In genomic region chr10:88306235-88306634, GRCm38 (mm10) we compare ENCODE assay signal across 15 mouse cellular contexts.
DNase-seq lines count a peak whose midpoint lies in the region; ATAC-seq and TF ChIP-seq lines count a peak whose summit lies in the region.
"Had no signal": no experiment of that assay in that cellular context is flagged by ENCODE, and none has a peak within 500 bp of the region (broad histone marks: within the 10 kb centered on the region; RNA-seq: fewer than 3 reads in every experiment).

No protein-coding gene starts in this region.

- H3K9me3 ChIP-seq in forebrain, postnatal 0 days (ENCODE audit: low read length), result no peaks in the 10 kb centered on the region
- H3K9me3 ChIP-seq in forebrain, embryonic 10.5 days, result no peaks in the 10 kb centered on the region
- H3K9me3 ChIP-seq in ES-Bruce4 (replicated peaks; ENCODE audit: control insufficient read depth, insufficient read depth, low read length, poor library complexity, severe bottlenecking), result no peaks in the 10 kb centered on the region
- H3K9me3 ChIP-seq in forebrain, embryonic 11.5 days (ENCODE audit: control insufficient read depth, low read length), result no peaks in the 10 kb centered on the region
- H3K9me3 ChIP-seq: kidney, embryonic 15.5 days; lung, embryonic 15.5 days; midbrain, embryonic 12.5 days had no signal

- no peaks in the 10 kb centered on the region for H3K79me2 ChIP-seq in liver, adult 2 months (ENCODE audit: control insufficient read depth, insufficient read depth, low read length)

- TF ChIP-seq CTCF in forebrain, postnatal 0 days (IDR thresholded peaks at IDR 0.05; ENCODE audit: low read depth), result peak; percentile 30
- no peak for TF ChIP-seq CTCF in liver, adult 2 months (IDR thresholded peaks at IDR 0.05; ENCODE audit: low read depth, low read length)
- peak; percentile 20 for TF ChIP-seq CTCF in ES-Bruce4 (IDR thresholded peaks at IDR 0.05; ENCODE audit: low read depth, low read length)

- ATAC-seq in forebrain, postnatal 0 days, result no peak
- ATAC-seq in forebrain, embryonic 11.5 days (replicated peaks; ENCODE audit: low FRiP score), result no peak
- ATAC-seq: hindbrain, embryonic 16.5 days had no signal

- 97% methylated on average over 3 of the region's 3 CpGs for WGBS in forebrain, postnatal 0 days
- 96% methylated on average over 3 of the region's 3 CpGs for WGBS in forebrain, embryonic 10.5 days
- 95% methylated on average over 3 of the region's 3 CpGs for WGBS in liver, adult 2 months
- WGBS in forebrain, embryonic 11.5 days, result 94% methylated on average over 3 of the region's 3 CpGs

- H3K36me3 ChIP-seq in forebrain, postnatal 0 days (ENCODE audit: insufficient read depth), result no peaks in the 10 kb centered on the region
- H3K36me3 ChIP-seq in forebrain, embryonic 10.5 days (replicated peaks), result no peaks in the 10 kb centered on the region
- H3K36me3 ChIP-seq in liver, adult 2 months (ENCODE audit: control insufficient read depth, insufficient read depth, low read length), result no peaks in the 10 kb centered on the region
- H3K36me3 ChIP-seq in ES-Bruce4 (ENCODE audit: control insufficient read depth, insufficient read depth, low read length, poor library complexity, severe bottlenecking), result no peaks in the 10 kb centered on the region
- no peaks in the 10 kb centered on the region for H3K36me3 ChIP-seq in forebrain, embryonic 11.5 days (ENCODE audit: control insufficient read depth, insufficient read depth, low read length)
- H3K36me3 ChIP-seq: kidney, embryonic 15.5 days; lung, embryonic 15.5 days; midbrain, embryonic 12.5 days had no signal

- H3K27ac ChIP-seq in forebrain, postnatal 0 days (ENCODE audit: low read depth, low read length), result no peak overlapping the region
- H3K27ac ChIP-seq in forebrain, embryonic 10.5 days, result no peak overlapping the region
- H3K27ac ChIP-seq in liver, adult 2 months (replicated peaks; ENCODE audit: insufficient read depth, low read depth, low read length), result no peak overlapping the region
- H3K27ac ChIP-seq in ES-Bruce4 (ENCODE audit: insufficient read depth, low read length), result no peak overlapping the region
- H3K27ac ChIP-seq in forebrain, embryonic 11.5 days (ENCODE audit: low read depth, low read length), result no peak overlapping the region
- H3K27ac ChIP-seq: kidney, embryonic 15.5 days; lung, embryonic 15.5 days; midbrain, embryonic 12.5 days had no signal

- H3K4me1 ChIP-seq in forebrain, postnatal 0 days (ENCODE audit: insufficient read depth), result no peaks in the 10 kb centered on the region
- H3K4me1 ChIP-seq in forebrain, embryonic 10.5 days, result no peaks in the 10 kb centered on the region
- H3K4me1 ChIP-seq in liver, adult 2 months (ENCODE audit: control insufficient read depth, insufficient read depth, low read length), result no peaks in the 10 kb centered on the region
- no peaks in the 10 kb centered on the region for H3K4me1 ChIP-seq in ES-Bruce4 (ENCODE audit: control insufficient read depth, insufficient read depth, low read length)
- H3K4me1 ChIP-seq in forebrain, embryonic 11.5 days (replicated peaks; ENCODE audit: control insufficient read depth, insufficient read depth, low read length), result no peaks in the 10 kb centered on the region

- H3K27me3 ChIP-seq in forebrain, postnatal 0 days (ENCODE audit: insufficient read depth, low read length), result no peaks in the 10 kb centered on the region
- no peaks in the 10 kb centered on the region for H3K27me3 ChIP-seq in forebrain, embryonic 10.5 days (ENCODE audit: poor library complexity, severe bottlenecking)
- no peaks in the 10 kb centered on the region for H3K27me3 ChIP-seq in liver, adult 2 months (ENCODE audit: control insufficient read depth, insufficient read depth, low read length)
- no peaks in the 10 kb centered on the region for H3K27me3 ChIP-seq in ES-Bruce4 (ENCODE audit: control insufficient read depth, insufficient read depth, low read length, poor library complexity, severe bottlenecking)
- H3K27me3 ChIP-seq in forebrain, embryonic 11.5 days (ENCODE audit: control insufficient read depth, insufficient read depth, low read length), result no peaks in the 10 kb centered on the region
- H3K27me3 ChIP-seq: kidney, embryonic 15.5 days; lung, embryonic 15.5 days; midbrain, embryonic 12.5 days had no signal

- no peak for DNase-seq in forebrain, postnatal 0 days
- DNase-seq in forebrain, embryonic 10.5 days (ENCODE audit: extremely low spot score, low spot score), result no peak
- peak; percentile 3 for DNase-seq in liver, adult 2 months (ENCODE audit: extremely low read depth, low read depth, low spot score)
- DNase-seq in liver, result no peak
- DNase-seq in induced T-regulatory cell, adult 2 months (ENCODE audit: low read depth), result peak; percentile 4
- no peak for DNase-seq in forebrain, embryonic 11.5 days (ENCODE audit: low spot score)
- DNase-seq in ovary, postnatal 36 days (ENCODE audit: low spot score), result no peak
- DNase-seq: cerebellum, adult 9-10 months; embryo, embryonic 11 days; thymus, postnatal 14 days had no signal

- H3K9ac ChIP-seq in forebrain, postnatal 0 days, result no peak overlapping the region
- H3K9ac ChIP-seq in liver, adult 2 months (ENCODE audit: low read depth, low read length), result no peak overlapping the region
- H3K9ac ChIP-seq in ES-Bruce4 (ENCODE audit: low read depth, poor library complexity, severe bottlenecking), result no peak overlapping the region
- no peak overlapping the region for H3K9ac ChIP-seq in forebrain, embryonic 11.5 days (ENCODE audit: low read length)
- H3K9ac ChIP-seq: kidney, embryonic 15.5 days; lung, embryonic 15.5 days; midbrain, embryonic 12.5 days had no signal

- no peak overlapping the region for H3K4me2 ChIP-seq in forebrain, postnatal 0 days (ENCODE audit: low read depth)
- H3K4me2 ChIP-seq in forebrain, embryonic 11.5 days (ENCODE audit: low read depth, low read length, severe bottlenecking), result no peak overlapping the region
- H3K4me2 ChIP-seq: kidney, embryonic 15.5 days; lung, embryonic 15.5 days; midbrain, embryonic 12.5 days had no signal

- TF ChIP-seq POLR2A in liver, adult 2 months (IDR thresholded peaks at IDR 0.05; ENCODE audit: extremely low read depth, insufficient read depth, low read length), result no peak
- TF ChIP-seq POLR2A in ES-Bruce4 (IDR thresholded peaks at IDR 0.05; ENCODE audit: insufficient read depth, low read length), result no peak

- H3K4me3 ChIP-seq in forebrain, postnatal 0 days (ENCODE audit: low read depth, low read length), result no peak overlapping the region
- no peak overlapping the region for H3K4me3 ChIP-seq in forebrain, embryonic 10.5 days
- H3K4me3 ChIP-seq in liver, adult 2 months (ENCODE audit: insufficient read depth, low read depth, low read length), result no peak overlapping the region
- no peak overlapping the region for H3K4me3 ChIP-seq in ES-Bruce4 (ENCODE audit: low read depth, low read length)
- H3K4me3 ChIP-seq in forebrain, embryonic 11.5 days (ENCODE audit: low read depth, low read length), result no peak overlapping the region
- H3K4me3 ChIP-seq: kidney, embryonic 15.5 days; lung, embryonic 15.5 days; midbrain, embryonic 12.5 days had no signal

- no peak for TF ChIP-seq EP300 in ES-Bruce4 (IDR thresholded peaks at IDR 0.05; ENCODE audit: insufficient read depth, low read depth, low read length)

Comparison
In these comparisons a context has a peak if more than half of its experiments do, and no peak if none do; other contexts are left out.
1. DNase-seq: peak in liver, adult 2 months (single experiment) and induced T-regulatory cell, adult 2 months (single experiment); none in forebrain, postnatal 0 days (single experiment), forebrain, embryonic 10.5 days (single experiment), liver (single experiment), forebrain, embryonic 11.5 days (single experiment) and ovary, postnatal 36 days (single experiment).